Mouse (Mus musculus) cerebellum, postnatal 4 days (tissue): ENCODE data around the gene Arih2.

ENCODE experiments used
- DNase-seq, 2 experiments: peaks; one replicate each; pipeline ENCODE4 v3.0.0; 2022; ENCODE audit warnings: low spot score in 2 of 2, mixed read lengths in 1 of 2

Gene Arih2

GRCm38 (mm10) chr9:108560227-108560841 lies 88.9 kb downstream of the Arih2 start, which contains the start of gene Impdh2:
Impdh2 (plus strand) TSS chr9:108560286.
- peak; percentile 81 to 93 for DNase-seq

- DNase-seq = no peak
Measured at GRCm38 (mm10) chr9:108559169-108559568, 90.0 kb downstream of the Arih2 start.
